Mouse (Mus musculus) forebrain, embryonic 16.5 days (tissue): Measurements from ENCODE around the gene Pcyt2. TPM values are rescaled to one million over a fixed set of nuclear protein-coding genes. Genes with fewer than 3 reads are reported as not detected.
A peak's percentile ranks its signal among the peaks of the same experiment; 100 is the strongest.

Experiments
- ATAC-seq: fragments of 200-750 bp; cut with Nextera tagmentation; 2 replicates; pipeline ENCODE4 v1.8.0; 2017; ENCODE audit warnings: mild to moderate bottlenecking, moderate library complexity
- H3K27ac ChIP-seq: fragments of 300-500 bp; sonication (generic); 2 replicates; pipeline ENCODE4 v1.5.1; 2014; ENCODE audit warnings: low read length, control low read depth
- H3K27me3 ChIP-seq: fragments of 300-500 bp; sonication (generic); replicated peaks from 2 replicates; pipeline ENCODE4 v1.6.1; 2014; ENCODE audit warnings: low read length; ENCODE audit not compliant: control insufficient read depth, insufficient read depth
- H3K36me3 ChIP-seq: fragments of 300-500 bp; sonication (generic); 2 replicates; pipeline ENCODE4 v1.6.1; 2014; ENCODE audit not compliant: control insufficient read depth, insufficient read depth
- H3K4me1 ChIP-seq: fragments of 300-500 bp; sonication (generic); replicated peaks from 2 replicates; pipeline ENCODE4 v1.6.1; 2014; ENCODE audit warnings: low read length; ENCODE audit not compliant: control insufficient read depth, insufficient read depth
- H3K4me2 ChIP-seq: fragments of 300-500 bp; sonication (generic); 2 replicates; pipeline ENCODE4 v1.6.1; 2014; ENCODE audit warnings: mild to moderate bottlenecking, low read length, control low read depth
- H3K4me3 ChIP-seq: fragments of 300-500 bp; sonication (generic); replicated peaks from 2 replicates; pipeline ENCODE4 v1.5.1; 2014; ENCODE audit warnings: mild to moderate bottlenecking, low read length, control low read depth
- H3K9ac ChIP-seq: fragments of 300-500 bp; sonication (generic); replicated peaks from 2 replicates; pipeline ENCODE4 v1.6.1; 2014; ENCODE audit warnings: low read depth, low read length, control low read depth
- H3K9me3 ChIP-seq: fragments of 300-500 bp; sonication (generic); 2 replicates; pipeline ENCODE4 v1.6.1; 2016; ENCODE audit warnings: low read length; ENCODE audit not compliant: control insufficient read depth
- WGBS: fragments of 180-500 bp; shearing (Covaris S2); extraction: QIAGEN DNeasy Blood & Tissue Kit; methylation state at CpG from one replicate; pipeline ENCODE4 v1.1.7; 2014; 5-methylcytosine and 5-hydroxymethylcytosine counted together
- polyA plus RNA-seq: library from polyadenylated mRNA; unstranded; fragments of >200 nt; fragmentation: Nextera tagmentation; extraction: Ambion mirVana; gene quantifications from 2 replicates; pipeline ENCODE4 v1.2.1, GENCODE M21; 2015

The Pcyt2 gene
- polyA plus RNA-seq, 1 experiment from 2014 or later = 234 TPM

- no peak overlapping the region for H3K4me2 ChIP-seq
- H3K36me3 ChIP-seq = peaks cover 6% of the 10 kb centered on the region; the same call in 1 of the 2 replicates
- ATAC-seq = no peak
- peaks cover 39% of the 10 kb centered on the region for H3K4me1 ChIP-seq
- no peak overlapping the region for H3K9ac ChIP-seq
- H3K4me3 ChIP-seq = no peak overlapping the region
- H3K27me3 ChIP-seq = no peaks in the 10 kb centered on the region
- WGBS = 94% methylated on average over 23 of the region's 23 CpGs
- H3K27ac ChIP-seq = no peak overlapping the region
- H3K9me3 ChIP-seq = no peaks in the 10 kb centered on the region
Measured at GRCm38 (mm10) chr11:120628601-120629340, 11.0 kb upstream of the Pcyt2 start.

GRCm38 (mm10) chr11:120627468-120628300 lies 9.9 kb upstream of the Pcyt2 start:
- Histone ChIP-seq H3K9me3 (no peaks in the 10 kb centered on the region), H3K4me1 (peaks cover 41% of the 10 kb centered on the region)
- no peak for ATAC-seq

DNA sequence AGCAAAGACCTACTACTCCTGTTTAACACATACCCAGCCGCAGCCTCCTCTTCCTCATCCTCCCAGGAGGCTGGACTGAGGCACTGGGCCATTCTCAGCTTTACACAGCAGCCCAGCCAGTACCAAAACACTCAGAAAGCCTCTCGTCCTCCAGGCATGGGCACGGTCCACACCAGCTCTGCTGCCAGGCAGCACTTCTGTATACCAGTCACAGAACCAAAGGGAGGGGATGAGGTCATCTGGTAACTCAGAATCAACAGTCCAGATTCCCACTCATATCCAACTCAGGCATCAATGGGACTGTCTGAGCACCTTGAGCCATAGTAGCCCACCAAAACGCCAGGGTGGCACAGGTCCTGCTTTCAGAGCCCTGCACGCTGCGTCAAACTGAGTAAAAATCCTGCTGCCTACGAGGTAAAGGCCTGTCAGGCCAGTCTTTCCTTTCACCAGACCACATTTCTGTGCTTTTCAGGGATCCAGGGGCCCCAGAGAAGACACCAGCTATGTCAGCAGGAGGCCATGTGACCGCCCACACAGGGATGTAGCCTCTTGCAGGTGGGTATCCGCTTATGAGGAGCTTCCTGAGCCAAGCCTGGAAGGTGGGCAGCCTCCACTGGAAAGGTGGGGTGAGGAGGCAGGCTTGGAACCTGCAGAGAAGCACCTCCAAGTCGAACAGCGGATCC lies 9.2 kb upstream of the Pcyt2 start:
- no peaks in the 10 kb centered on the region for H3K9me3 ChIP-seq
- no peak overlapping the region for H3K4me3 ChIP-seq
- H3K27me3 ChIP-seq = no peaks in the 10 kb centered on the region
- peaks cover 6% of the 10 kb centered on the region; the same call in 1 of the 2 replicates for H3K36me3 ChIP-seq
- peaks cover 36% of the 10 kb centered on the region for H3K4me1 ChIP-seq
- no peak for ATAC-seq
- H3K27ac ChIP-seq = no peak overlapping the region
- no peak overlapping the region for H3K9ac ChIP-seq
- WGBS = 90% methylated on average over 11 of the region's 11 CpGs
- H3K4me2 ChIP-seq = no peak overlapping the region

More at GRCm38 (mm10) chr11:120627468-120628300, 9.9 kb upstream of the Pcyt2 start:
- 88% methylated on average over 22 of the region's 22 CpGs for WGBS
- Histone ChIP-seq H3K36me3 (peaks cover 6% of the 10 kb centered on the region; the same call in 1 of the 2 replicates), H3K27ac (no peak overlapping the region), H3K4me2 (no peak overlapping the region), H3K9ac (no peak overlapping the region), H3K4me3 (no peak overlapping the region), H3K27me3 (no peaks in the 10 kb centered on the region)

- peak within 1 kb of the TSS; percentile 76 for H3K27ac ChIP-seq
- H3K4me2 ChIP-seq = peak within 1 kb of the TSS; percentile 79
- peak within 1 kb of the TSS; percentile 62 for H3K9ac ChIP-seq
- ATAC-seq = peak; percentile 34
- H3K4me3 ChIP-seq = peak within 1 kb of the TSS; percentile 79
- H3K9me3 ChIP-seq = no peaks in the 10 kb centered on the region
- WGBS = 17% methylated on average over 5 of the region's 5 CpGs
- H3K4me1 ChIP-seq = peaks cover 20% of the 10 kb centered on the region
- H3K27me3 ChIP-seq = no peaks in the 10 kb centered on the region
- peaks cover 14% of the 10 kb centered on the region; the same call in 1 of the 2 replicates for H3K36me3 ChIP-seq
Measured at GRCm38 (mm10) chr11:120625152-120625775, 7.5 kb upstream of the Pcyt2 start, which contains the start of gene Sirt7. Gene Sirt7, minus strand, starts transcription at chr11:120625240.

DNA sequence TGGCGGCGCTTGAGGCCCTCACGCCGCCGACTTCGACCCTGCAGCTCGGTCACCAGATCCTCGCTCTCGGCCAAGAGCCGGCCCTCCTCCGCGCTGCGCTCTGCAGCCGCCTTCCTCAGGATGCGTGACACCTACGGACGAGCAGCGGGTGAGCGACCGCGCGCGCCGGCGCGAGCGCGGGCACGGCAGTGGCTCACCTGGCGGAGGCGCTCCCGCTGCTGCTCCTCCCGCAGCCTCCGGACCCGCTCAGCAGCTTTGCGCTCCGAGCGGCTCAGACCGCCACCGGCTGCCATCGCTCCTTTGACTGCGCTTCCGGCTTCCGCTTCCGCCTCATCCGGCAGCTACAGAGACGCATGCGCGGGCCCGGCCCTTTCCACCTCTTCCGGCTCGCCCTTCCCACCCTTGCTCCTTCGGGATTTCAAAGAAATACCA lies 7.0 kb upstream of the Pcyt2 start:
- H3K4me3 ChIP-seq = peak overlapping the region; percentile 79
- H3K27me3 ChIP-seq = no peaks in the 10 kb centered on the region
- H3K9me3 ChIP-seq = no peaks in the 10 kb centered on the region
- peak overlapping the region; percentile 79 for H3K4me2 ChIP-seq
- under 1% methylated on average over 53 of the region's 53 CpGs for WGBS
- ATAC-seq = peak; percentile 92
- H3K36me3 ChIP-seq = peaks cover 19% of the 10 kb centered on the region; the same call in 1 of the 2 replicates
- peak overlapping the region; percentile 76 for H3K27ac ChIP-seq
- peaks cover 17% of the 10 kb centered on the region for H3K4me1 ChIP-seq
- peak overlapping the region; percentile 62 for H3K9ac ChIP-seq

DNA sequence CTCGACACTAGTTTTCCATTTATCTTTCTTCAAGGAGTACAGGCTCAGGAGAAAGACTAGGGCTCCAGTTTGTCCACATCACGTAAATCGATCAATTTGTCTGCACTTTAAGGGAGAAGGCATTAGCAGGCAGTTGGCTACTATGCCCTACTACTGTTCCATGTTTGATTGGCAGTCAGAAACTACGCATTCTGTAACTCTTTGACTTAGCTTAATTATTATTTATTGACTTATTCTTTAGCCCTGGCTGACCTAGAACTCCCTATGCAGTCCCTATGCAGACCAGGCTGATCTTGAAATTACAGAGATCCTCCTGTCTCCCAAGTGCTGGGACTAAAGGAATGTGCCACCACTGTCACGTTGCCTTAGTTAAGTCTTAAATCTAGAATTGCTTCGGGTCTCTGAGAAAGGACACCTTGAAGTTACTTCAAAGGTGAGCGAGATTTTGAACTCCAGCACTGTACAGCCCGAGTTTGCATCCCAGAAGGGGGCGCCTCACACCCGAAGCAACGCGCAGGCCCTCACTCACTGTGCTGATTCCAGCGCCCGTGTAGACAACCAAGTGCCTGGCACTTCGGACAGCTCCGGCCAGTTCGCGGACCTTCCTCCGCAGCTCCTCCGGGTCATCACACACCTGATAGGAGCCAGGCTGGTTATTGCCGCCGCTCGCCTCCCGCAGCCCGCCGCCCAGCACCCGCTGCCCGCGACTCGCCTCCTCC lies 6.4 kb upstream of the Pcyt2 start:
- H3K9me3 ChIP-seq = no peaks in the 10 kb centered on the region
- peaks cover 15% of the 10 kb centered on the region for H3K4me1 ChIP-seq
- H3K27me3 ChIP-seq = no peaks in the 10 kb centered on the region
- peak overlapping the region; percentile 79 for H3K4me3 ChIP-seq
- peak overlapping the region; percentile 79 for H3K4me2 ChIP-seq
- peak; percentile 74 for ATAC-seq
- 11% methylated on average over 30 of the region's 30 CpGs for WGBS
- H3K9ac ChIP-seq = peak overlapping the region; percentile 62
- peaks cover 16% of the 10 kb centered on the region for H3K36me3 ChIP-seq
- H3K27ac ChIP-seq = peak overlapping the region; percentile 76

- H3K4me1 ChIP-seq = peaks cover 15% of the 10 kb centered on the region
- ATAC-seq = no peak
- no peak overlapping the region for H3K4me3 ChIP-seq
- H3K27me3 ChIP-seq = no peaks in the 10 kb centered on the region
- no peak overlapping the region for H3K27ac ChIP-seq
- H3K9me3 ChIP-seq = no peaks in the 10 kb centered on the region
- H3K9ac ChIP-seq = no peak overlapping the region
- no peak overlapping the region for H3K4me2 ChIP-seq
- H3K36me3 ChIP-seq = peaks cover 18% of the 10 kb centered on the region
- WGBS = 91% methylated on average over 6 of the region's 6 CpGs
Measured at GRCm38 (mm10) chr11:120622805-120623204, 5.1 kb upstream of the Pcyt2 start.

GRCm38 (mm10) chr11:120620195-120620594 lies 2.5 kb upstream of the Pcyt2 start:
- Histone ChIP-seq H3K4me3 (no peak overlapping the region), H3K4me1 (peaks cover 28% of the 10 kb centered on the region), H3K9me3 (no peaks in the 10 kb centered on the region), H3K27me3 (no peaks in the 10 kb centered on the region), H3K27ac (no peak overlapping the region), H3K36me3 (peaks cover 18% of the 10 kb centered on the region), H3K9ac (no peak overlapping the region), H3K4me2 (no peak overlapping the region)
- WGBS = 90% methylated on average over 14 of the region's 14 CpGs
- no peak for ATAC-seq
